Mouse (Mus musculus) CH12.LX (cell line): ENCODE data around the gene Reln.

Experiments
- CTCF ChIP-seq, 2 experiments: IDR thresholded peaks in 1 of 2; conservative IDR thresholded peaks in 1 of 2; 2 replicates each; pipeline ENCODE4 v1.5.1; 2011 to 2012; ENCODE audit warnings: low read depth in 2 of 2, low read length in 2 of 2, improper control_type of control experiment in 1 of 2, inconsistent platforms in 1 of 2, mild to moderate bottlenecking in 1 of 2, moderate library complexity in 1 of 2
- GABPA ChIP-seq: IDR thresholded peaks from 2 replicates; pipeline ENCODE4 v1.6.1; 2012; ENCODE audit warnings: low read depth, low read length, improper control_type of control experiment, inconsistent platforms; ENCODE audit not compliant: insufficient replicate concordance
- KAT2A ChIP-seq: IDR thresholded peaks from 2 replicates; pipeline ENCODE4 v1.6.1; 2012; ENCODE audit warnings: low read length, improper control_type of control experiment, inconsistent platforms; ENCODE audit not compliant: insufficient replicate concordance
- MEF2A ChIP-seq: IDR thresholded peaks from 2 replicates; pipeline ENCODE4 v1.6.1; 2014; ENCODE audit warnings: low read depth, mild to moderate bottlenecking, inconsistent platforms, low read length, improper control_type of control experiment, borderline replicate concordance
- MXI1 ChIP-seq: IDR thresholded peaks from 2 replicates; pipeline ENCODE4 v1.6.1; 2011; ENCODE audit warnings: mild to moderate bottlenecking, low read depth, low read length, improper control_type of control experiment
- POLR2A ChIP-seq: IDR thresholded peaks from 2 replicates; pipeline ENCODE4 v1.6.1; 2011; ENCODE audit warnings: low read depth, mild to moderate bottlenecking, improper control_type of control experiment, low read length
- ZC3H11A ChIP-seq: IDR thresholded peaks from 2 replicates; pipeline ENCODE4 v1.6.1; 2012; ENCODE audit warnings: low read depth, mild to moderate bottlenecking, inconsistent platforms, low read length, improper control_type of control experiment

DNA sequence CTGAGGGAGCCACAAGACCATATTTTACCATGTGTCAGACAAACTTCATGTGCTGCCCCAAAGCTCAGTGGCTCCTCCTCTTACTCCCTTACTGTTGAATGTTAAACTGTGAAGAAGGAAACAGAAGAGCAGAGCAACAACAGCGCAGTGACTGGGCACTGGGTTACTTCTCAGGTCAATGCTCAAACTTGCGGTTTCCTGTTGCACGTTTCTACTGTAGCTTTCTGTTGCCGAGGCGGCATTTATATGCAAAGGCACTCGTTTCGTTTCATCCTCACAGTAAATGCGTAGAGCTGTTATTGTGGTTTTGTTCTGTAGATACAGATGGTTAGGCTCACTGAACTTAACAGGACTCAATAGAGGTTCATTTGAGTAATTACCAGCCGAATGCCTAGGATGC, 16.0 kb upstream of the Reln start:
- TF ChIP-seq MEF2A (no peak), GABPA (no peak), POLR2A (no peak), CTCF (conservative IDR thresholded peaks at IDR 0.05 in 1 of 2, IDR thresholded peaks at IDR 0.05 in 1 of 2; ENCODE audit: low read depth in 2 of 2, low read length in 2 of 2) (no peak), KAT2A (no peak), ZC3H11A (no peak), MXI1 (no peak)
